8 mouse cellular contexts compared by ENCODE assay signal in the genomic region with DNA sequence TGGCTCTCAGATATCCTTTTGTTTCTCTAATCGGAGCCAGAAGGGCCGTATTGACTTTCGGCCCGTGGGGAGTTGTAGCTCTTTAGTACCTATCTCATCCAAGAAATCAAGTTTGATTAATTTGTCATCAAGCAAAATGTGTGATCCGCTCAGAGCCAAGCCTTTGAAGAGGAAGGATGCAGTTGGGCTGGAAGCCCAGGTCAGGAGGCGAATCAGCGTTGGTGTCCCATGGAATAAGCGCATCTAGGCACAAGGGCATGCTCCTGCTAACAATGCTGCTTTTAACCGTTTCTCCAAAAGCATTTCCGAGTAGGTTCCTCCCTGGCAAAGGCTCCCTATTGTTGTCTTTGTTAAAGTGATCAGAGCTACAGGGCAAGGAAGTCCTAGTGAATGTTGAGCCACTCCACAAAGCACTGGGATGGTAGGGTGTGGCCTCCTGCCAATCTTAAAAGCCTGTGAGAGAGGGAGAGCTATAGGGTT. TPM values are rescaled to one million over a fixed set of nuclear protein-coding genes. Genes with fewer than 3 reads are reported as not detected.
DNase-seq lines count a peak whose midpoint lies in the region; ATAC-seq lines count a peak whose summit lies in the region.

No protein-coding gene starts in this region.

- no peaks in the 10 kb centered on the region for H3K27me3 ChIP-seq in lung, embryonic 15.5 days
- 0 out of 2 replicates have a peak, but pooled peaks cover 3% of the 10 kb centered on the region for H3K27me3 ChIP-seq in kidney, embryonic 15.5 days
- peaks cover 6% of the 10 kb centered on the region; the same call in 1 of the 2 replicates for H3K27me3 ChIP-seq in midbrain, embryonic 16.5 days (ENCODE audit: control insufficient read depth, insufficient read depth, low read depth, low read length)
- no peaks in the 10 kb centered on the region for H3K27me3 ChIP-seq in liver, embryonic 11.5 days (replicated peaks; ENCODE audit: control insufficient read depth, insufficient read depth, low read length)

- H3K4me2 ChIP-seq in lung, embryonic 15.5 days: 0 out of 2 replicates have a peak overlapping the region, but pooled peaks have one; percentile 6
- peak overlapping the region; percentile 32 for H3K4me2 ChIP-seq in kidney, embryonic 15.5 days
- peak overlapping the region; percentile 9; the same call in 1 of the 2 replicates for H3K4me2 ChIP-seq in midbrain, embryonic 16.5 days (ENCODE audit: low read length)
- H3K4me2 ChIP-seq in liver, embryonic 11.5 days: no peak overlapping the region

- no peak for DNase-seq in lung, adult 18-20 months
- DNase-seq in embryo, embryonic 11 days: peak; percentile 44
- DNase-seq in gastrocnemius, postnatal 36 days: no peak
- DNase-seq in liver, embryonic 11.5 days (ENCODE audit: low spot score): no peak
- DNase-seq in testis, postnatal 10 days (ENCODE audit: low spot score): no peak

- ATAC-seq in lung, embryonic 15.5 days (ENCODE audit: borderline replicate concordance, extremely low read depth, low FRiP score, low TSS enrichment): no peak
- ATAC-seq in kidney, embryonic 15.5 days (replicated peaks; ENCODE audit: low FRiP score): no peak
- no peak for ATAC-seq in midbrain, embryonic 16.5 days
- ATAC-seq in liver, embryonic 11.5 days (replicated peaks; ENCODE audit: low FRiP score): no peak

- H3K4me3 ChIP-seq in lung, embryonic 15.5 days: no peak overlapping the region
- no peak overlapping the region for H3K4me3 ChIP-seq in kidney, embryonic 15.5 days (replicated peaks)
- H3K4me3 ChIP-seq in midbrain, embryonic 16.5 days (ENCODE audit: low read depth, low read length): no peak overlapping the region
- no peak overlapping the region for H3K4me3 ChIP-seq in liver, embryonic 11.5 days (ENCODE audit: low read depth, low read length)

- no peaks in the 10 kb centered on the region for H3K36me3 ChIP-seq in lung, embryonic 15.5 days
- no peaks in the 10 kb centered on the region for H3K36me3 ChIP-seq in kidney, embryonic 15.5 days
- no peaks in the 10 kb centered on the region for H3K36me3 ChIP-seq in midbrain, embryonic 16.5 days (ENCODE audit: control insufficient read depth, insufficient read depth, low read length)
- no peaks in the 10 kb centered on the region for H3K36me3 ChIP-seq in liver, embryonic 11.5 days (ENCODE audit: control insufficient read depth, insufficient read depth, low read length)

- peak overlapping the region; percentile 41; the same call in 1 of the 2 replicates for H3K27ac ChIP-seq in lung, embryonic 15.5 days
- H3K27ac ChIP-seq in kidney, embryonic 15.5 days: peak overlapping the region; percentile 11
- no peak overlapping the region for H3K27ac ChIP-seq in midbrain, embryonic 16.5 days (ENCODE audit: low read length)
- no peak overlapping the region for H3K27ac ChIP-seq in liver, embryonic 11.5 days (ENCODE audit: low read depth, low read length)

- WGBS in lung, embryonic 15.5 days: 28% methylated on average over 10 of the region's 10 CpGs
- 21% methylated on average over 10 of the region's 10 CpGs for WGBS in kidney, embryonic 15.5 days
- 15% methylated on average over 10 of the region's 10 CpGs for WGBS in midbrain, embryonic 16.5 days
- WGBS in liver, embryonic 11.5 days: 60% methylated on average over 10 of the region's 10 CpGs

- no peaks in the 10 kb centered on the region for H3K9me3 ChIP-seq in lung, embryonic 15.5 days
- no peaks in the 10 kb centered on the region for H3K9me3 ChIP-seq in kidney, embryonic 15.5 days (replicated peaks)
- H3K9me3 ChIP-seq in midbrain, embryonic 16.5 days (replicated peaks; ENCODE audit: control insufficient read depth, low read length, poor library complexity, severe bottlenecking): no peaks in the 10 kb centered on the region
- H3K9me3 ChIP-seq in liver, embryonic 11.5 days (ENCODE audit: control insufficient read depth, low read length): no peaks in the 10 kb centered on the region

- H3K9ac ChIP-seq in lung, embryonic 15.5 days: no peak overlapping the region
- H3K9ac ChIP-seq in kidney, embryonic 15.5 days: no peak overlapping the region
- no peak overlapping the region for H3K9ac ChIP-seq in midbrain, embryonic 16.5 days (ENCODE audit: low read depth, low read length)
- no peak overlapping the region for H3K9ac ChIP-seq in liver, embryonic 11.5 days (ENCODE audit: low read depth, low read length)

- intact Hi-C loops in gastrocnemius, postnatal 36 days (cut with DNase I): loop anchor here (10.0 kb wide), 1 partner anchor 341 kb away; no protein-coding TSS in a partner anchor

- H3K4me1 ChIP-seq in lung, embryonic 15.5 days: peaks cover 28% of the 10 kb centered on the region
- H3K4me1 ChIP-seq in kidney, embryonic 15.5 days: peaks cover 57% of the 10 kb centered on the region
- peaks cover 14% of the 10 kb centered on the region for H3K4me1 ChIP-seq in midbrain, embryonic 16.5 days (ENCODE audit: control insufficient read depth, insufficient read depth, low read length)
- no peaks in the 10 kb centered on the region for H3K4me1 ChIP-seq in liver, embryonic 11.5 days (replicated peaks; ENCODE audit: control insufficient read depth, insufficient read depth, low read length)

RNA-seq across cellular contexts. Expression of a gene that starts 51.3 kb away (rescaled TPM):
- polyA plus RNA-seq in lung, embryonic 15.5 days (2015; fragmentation: Nextera tagmentation; extraction: Ambion mirVana): 26.6 and 27.6 TPM in 2 replicates
- 17.6 and 17.8 TPM in 2 replicates for polyA plus RNA-seq in kidney, embryonic 15.5 days (2015; fragmentation: Nextera tagmentation; extraction: Ambion mirVana)
- polyA plus RNA-seq in midbrain, embryonic 16.5 days (2015; fragmentation: Nextera tagmentation; extraction: Ambion mirVana): 7.4 and 8.7 TPM in 2 replicates
- total RNA-seq in gastrocnemius, postnatal 36 days (2021): 10 to 100 TPM; 24.3 to 29.6 TPM
- 4.1 and 4.5 TPM in 2 replicates for polyA plus RNA-seq in liver, embryonic 11.5 days (2014; fragmentation: Nextera tagmentation; extraction: Ambion mirVana)

RNA-seq across cellular contexts. Expression of a gene that starts 51.3 kb away (rescaled TPM):
- 3.5 and 3.8 TPM in 2 replicates for polyA plus RNA-seq in lung, embryonic 15.5 days (2015; fragmentation: Nextera tagmentation; extraction: Ambion mirVana)
- polyA plus RNA-seq in kidney, embryonic 15.5 days (2015; fragmentation: Nextera tagmentation; extraction: Ambion mirVana): 3.8 and 4.0 TPM in 2 replicates
- polyA plus RNA-seq in midbrain, embryonic 16.5 days (2015; fragmentation: Nextera tagmentation; extraction: Ambion mirVana): 2.4 and 3.1 TPM in 2 replicates
- total RNA-seq in gastrocnemius, postnatal 36 days (2021): 1 to 10 TPM; 1.4 to 1.6 TPM
- 2.0 and 2.4 TPM in 2 replicates for polyA plus RNA-seq in liver, embryonic 11.5 days (2014; fragmentation: Nextera tagmentation; extraction: Ambion mirVana)

Comparison
In these comparisons a context has a peak if more than half of its experiments do, and no peak if none do; other contexts are left out.
1. H3K27ac ChIP-seq: peak in lung, embryonic 15.5 days (single experiment) and kidney, embryonic 15.5 days (single experiment); none in midbrain, embryonic 16.5 days (single experiment) and liver, embryonic 11.5 days (single experiment).